Mouse (Mus musculus): ENCODE results near the gene Cnr2. TPM values are rescaled to one million over a fixed set of nuclear protein-coding genes. Genes with fewer than 3 reads are reported as not detected.
A peak's percentile ranks its signal among the peaks of the same experiment; 100 is the strongest.

The Cnr2 gene
- polyA plus RNA-seq, 1 experiment from 2014 or later: 0.17 TPM

GRCm38 (mm10) chr4:135911531-135911930 lies 16.3 kb downstream of the Cnr2 start:
- Histone ChIP-seq H3K4me3 (replicated peaks; ENCODE audit: low read length) (no peak overlapping the region), H3K27ac (no peak overlapping the region), H3K4me2 (replicated peaks) (no peak overlapping the region), H3K9me3 (ENCODE audit: control insufficient read depth, low read length) (no peaks in the 10 kb centered on the region), H3K27me3 (ENCODE audit: control insufficient read depth, insufficient read depth, low read length) (no peaks in the 10 kb centered on the region), H3K9ac (no peak overlapping the region), H3K36me3 (replicated peaks; ENCODE audit: control insufficient read depth, insufficient read depth) (no peaks in the 10 kb centered on the region), H3K4me1 (replicated peaks; ENCODE audit: control insufficient read depth, insufficient read depth, low read length) (0 out of 2 replicates have a peak, but pooled peaks cover 9% of the 10 kb centered on the region)
- ATAC-seq (ENCODE audit: low FRiP score): no peak
- 71% methylated on average over 7 of the region's 7 CpGs for WGBS
- DNase-seq (ENCODE audit: low spot score): no peak

- no peaks in the 10 kb centered on the region for H3K36me3 ChIP-seq (replicated peaks; ENCODE audit: control insufficient read depth, insufficient read depth)
- no peak overlapping the region for H3K4me3 ChIP-seq (replicated peaks; ENCODE audit: low read length)
- no peak overlapping the region; the same call in 1 of the 2 replicates for H3K27ac ChIP-seq
- WGBS: 49% methylated on average over 3 of the region's 3 CpGs
- DNase-seq (ENCODE audit: low spot score): no peak
- no peak for ATAC-seq (ENCODE audit: low FRiP score)
- H3K4me1 ChIP-seq (replicated peaks; ENCODE audit: control insufficient read depth, insufficient read depth, low read length): 0 out of 2 replicates have a peak, but pooled peaks cover 9% of the 10 kb centered on the region
- no peaks in the 10 kb centered on the region for H3K27me3 ChIP-seq (ENCODE audit: control insufficient read depth, insufficient read depth, low read length)
- H3K9me3 ChIP-seq (ENCODE audit: control insufficient read depth, low read length): no peaks in the 10 kb centered on the region
- H3K4me2 ChIP-seq (replicated peaks): no peak overlapping the region
- no peak overlapping the region for H3K9ac ChIP-seq
Observed at GRCm38 (mm10) chr4:135912164-135912563, 17.0 kb downstream of the Cnr2 start.

GRCm38 (mm10) chr4:135912835-135913234 lies 17.6 kb downstream of the Cnr2 start:
- Histone ChIP-seq H3K9me3 (ENCODE audit: control insufficient read depth, low read length) (no peaks in the 10 kb centered on the region), H3K36me3 (replicated peaks; ENCODE audit: control insufficient read depth, insufficient read depth) (no peaks in the 10 kb centered on the region), H3K4me2 (replicated peaks) (no peak overlapping the region), H3K4me3 (replicated peaks; ENCODE audit: low read length) (no peak overlapping the region), H3K9ac (no peak overlapping the region), H3K27me3 (ENCODE audit: control insufficient read depth, insufficient read depth, low read length) (no peaks in the 10 kb centered on the region), H3K27ac (0 out of 2 replicates have a peak overlapping the region, but pooled peaks have one; percentile 17), H3K4me1 (replicated peaks; ENCODE audit: control insufficient read depth, insufficient read depth, low read length) (0 out of 2 replicates have a peak, but pooled peaks cover 9% of the 10 kb centered on the region)
- DNase-seq (ENCODE audit: low spot score) (no peak), ATAC-seq (ENCODE audit: low FRiP score) (0 out of 2 replicates have a peak, but pooled peaks have one; percentile 62)
- WGBS: 22% methylated on average over 3 of the region's 3 CpGs

- WGBS: 79% methylated on average over 4 of the region's 4 CpGs
- Histone ChIP-seq H3K36me3 (replicated peaks; ENCODE audit: control insufficient read depth, insufficient read depth) (no peaks in the 10 kb centered on the region), H3K27me3 (ENCODE audit: control insufficient read depth, insufficient read depth, low read length) (no peaks in the 10 kb centered on the region), H3K27ac (0 out of 2 replicates have a peak overlapping the region, but pooled peaks have one; percentile 17), H3K9me3 (ENCODE audit: control insufficient read depth, low read length) (no peaks in the 10 kb centered on the region), H3K4me2 (replicated peaks) (no peak overlapping the region), H3K4me3 (replicated peaks; ENCODE audit: low read length) (no peak overlapping the region), H3K4me1 (replicated peaks; ENCODE audit: control insufficient read depth, insufficient read depth, low read length) (0 out of 2 replicates have a peak, but pooled peaks cover 9% of the 10 kb centered on the region), H3K9ac (no peak overlapping the region)
- no peak for ATAC-seq (ENCODE audit: low FRiP score)
- DNase-seq (ENCODE audit: low spot score): no peak
Observed at GRCm38 (mm10) chr4:135913433-135913832, 18.2 kb downstream of the Cnr2 start.

- H3K4me3 ChIP-seq (replicated peaks; ENCODE audit: low read length): no peak overlapping the region
- H3K9me3 ChIP-seq (ENCODE audit: control insufficient read depth, low read length): no peaks in the 10 kb centered on the region
- no peaks in the 10 kb centered on the region for H3K36me3 ChIP-seq (replicated peaks; ENCODE audit: control insufficient read depth, insufficient read depth)
- DNase-seq (ENCODE audit: low spot score): no peak
- no peak overlapping the region for H3K9ac ChIP-seq
- ATAC-seq (ENCODE audit: low FRiP score): no peak
- H3K27ac ChIP-seq: no peak overlapping the region
- no peak overlapping the region for H3K4me2 ChIP-seq (replicated peaks)
- 89% methylated on average over 13 of the region's 13 CpGs for WGBS
- H3K4me1 ChIP-seq (replicated peaks; ENCODE audit: control insufficient read depth, insufficient read depth, low read length): peaks cover 9% of the 10 kb centered on the region
- no peaks in the 10 kb centered on the region for H3K27me3 ChIP-seq (ENCODE audit: control insufficient read depth, insufficient read depth, low read length)
Observed at GRCm38 (mm10) chr4:135918635-135919279, 23.6 kb downstream of the Cnr2 start.

- Histone ChIP-seq H3K4me2 (replicated peaks) (no peak overlapping the region), H3K9ac (no peak overlapping the region), H3K9me3 (ENCODE audit: control insufficient read depth, low read length) (no peaks in the 10 kb centered on the region), H3K27me3 (ENCODE audit: control insufficient read depth, insufficient read depth, low read length) (no peaks in the 10 kb centered on the region), H3K36me3 (replicated peaks; ENCODE audit: control insufficient read depth, insufficient read depth) (no peaks in the 10 kb centered on the region), H3K27ac (no peak overlapping the region), H3K4me1 (replicated peaks; ENCODE audit: control insufficient read depth, insufficient read depth, low read length) (peaks cover 9% of the 10 kb centered on the region), H3K4me3 (replicated peaks; ENCODE audit: low read length) (no peak overlapping the region)
- DNase-seq (ENCODE audit: low spot score) (no peak), ATAC-seq (ENCODE audit: low FRiP score) (no peak)
- WGBS: 95% methylated on average over 3 of the region's 3 CpGs
Observed at GRCm38 (mm10) chr4:135919280-135919639, 24.1 kb downstream of the Cnr2 start.

- peak within 1 kb of the TSS; percentile 84 for H3K4me2 ChIP-seq (replicated peaks)
- peak; percentile 99 for DNase-seq (ENCODE audit: low spot score)
- peak within 1 kb of the TSS; percentile 77 for H3K4me3 ChIP-seq (replicated peaks; ENCODE audit: low read length)
- peak; percentile 96 for ATAC-seq (ENCODE audit: low FRiP score)
- H3K27ac ChIP-seq: peak within 1 kb of the TSS; percentile 77
- H3K27me3 ChIP-seq (ENCODE audit: control insufficient read depth, insufficient read depth, low read length): no peaks in the 10 kb centered on the region
- WGBS: 2% methylated on average over 60 of the region's 60 CpGs
- H3K4me1 ChIP-seq (replicated peaks; ENCODE audit: control insufficient read depth, insufficient read depth, low read length): peaks cover 9% of the 10 kb centered on the region
- H3K36me3 ChIP-seq (replicated peaks; ENCODE audit: control insufficient read depth, insufficient read depth): peaks cover 1% of the 10 kb centered on the region
- no peaks in the 10 kb centered on the region for H3K9me3 ChIP-seq (ENCODE audit: control insufficient read depth, low read length)
- peak within 1 kb of the TSS; percentile 82 for H3K9ac ChIP-seq
Observed at GRCm38 (mm10) chr4:135920304-135921241, 25.4 kb downstream of the Cnr2 start, which contains the start of gene Fuca1. Gene Fuca1, plus strand, starts transcription at chr4:135920735.

GRCm38 (mm10) chr4:135921257-135922120 lies 26.3 kb downstream of the Cnr2 start:
- peaks cover 9% of the 10 kb centered on the region for H3K4me1 ChIP-seq (replicated peaks; ENCODE audit: control insufficient read depth, insufficient read depth, low read length)
- DNase-seq (ENCODE audit: low spot score) (peak; percentile 48), ATAC-seq (ENCODE audit: low FRiP score) (peak; percentile 9; the same call in 1 of the 2 replicates)

More at GRCm38 (mm10) chr4:135921257-135922120, 26.3 kb downstream of the Cnr2 start:
- Histone ChIP-seq H3K36me3 (replicated peaks; ENCODE audit: control insufficient read depth, insufficient read depth) (peaks cover 9% of the 10 kb centered on the region), H3K9ac (peak overlapping the region; percentile 82), H3K27ac (peak overlapping the region; percentile 77), H3K9me3 (ENCODE audit: control insufficient read depth, low read length) (no peaks in the 10 kb centered on the region), H3K4me3 (replicated peaks; ENCODE audit: low read length) (peak overlapping the region; percentile 77), H3K4me2 (replicated peaks) (peak overlapping the region; percentile 84), H3K27me3 (ENCODE audit: control insufficient read depth, insufficient read depth, low read length) (no peaks in the 10 kb centered on the region)
- 6% methylated on average over 26 of the region's 26 CpGs for WGBS
